8 mouse cellular contexts compared by ENCODE assay signal in the genomic region with DNA sequence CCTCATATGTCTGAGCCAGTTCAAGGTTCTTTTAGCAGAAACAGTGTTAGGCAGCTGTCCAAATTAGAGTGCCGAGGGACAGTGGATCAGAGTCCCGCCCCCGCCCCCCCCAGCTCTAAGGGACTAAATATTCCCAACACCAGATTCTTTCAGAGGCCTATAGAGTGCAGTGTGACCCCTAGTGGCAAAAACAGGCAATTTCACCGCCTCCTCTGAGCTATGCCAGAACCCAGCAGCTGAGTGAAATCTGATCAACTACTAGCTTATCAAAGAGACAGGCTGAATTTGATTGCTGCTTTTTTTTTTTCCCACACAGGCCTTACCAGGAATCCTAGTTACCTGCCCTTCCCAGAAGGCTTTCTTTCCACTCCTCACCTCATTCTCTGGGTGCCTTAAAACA. TPM values are rescaled to one million over a fixed set of nuclear protein-coding genes. Genes with fewer than 3 reads are reported as not detected.
DNase-seq lines count a peak whose midpoint lies in the region; ATAC-seq and TF ChIP-seq lines count a peak whose summit lies in the region.

No protein-coding gene starts in this region.

- peak; percentile 39 for TF ChIP-seq CTCF in lung, adult 2 months (IDR thresholded peaks at IDR 0.05; ENCODE audit: insufficient read depth, low read length)
- TF ChIP-seq CTCF in small intestine, adult 2 months (IDR thresholded peaks at IDR 0.05; ENCODE audit: extremely low read depth, insufficient read length, insufficient replicate concordance, low read depth, low read length): peak; percentile 56; the same call in 1 of the 2 replicates

- H3K9me3 ChIP-seq in forebrain, embryonic 14.5 days (replicated peaks; ENCODE audit: control insufficient read depth, low read length): no peaks in the 10 kb centered on the region
- no peaks in the 10 kb centered on the region for H3K9me3 ChIP-seq in forebrain, embryonic 13.5 days (replicated peaks)

- no peaks in the 10 kb centered on the region for H3K4me1 ChIP-seq in forebrain, embryonic 14.5 days (ENCODE audit: control insufficient read depth, insufficient read depth, low read length)
- H3K4me1 ChIP-seq in forebrain, embryonic 13.5 days: peaks cover 10% of the 10 kb centered on the region; the same call in 1 of the 2 replicates
- H3K4me1 ChIP-seq in lung, adult 2 months (ENCODE audit: control insufficient read depth, insufficient read depth, low read length): no peaks in the 10 kb centered on the region; the same call in 1 of the 2 replicates
- no peaks in the 10 kb centered on the region for H3K4me1 ChIP-seq in small intestine, adult 2 months (ENCODE audit: control insufficient read depth, insufficient read depth, insufficient read length, low read length)

- H3K4me2 ChIP-seq in forebrain, embryonic 14.5 days (ENCODE audit: low read length): no peak overlapping the region
- no peak overlapping the region for H3K4me2 ChIP-seq in forebrain, embryonic 13.5 days

- no peak overlapping the region for H3K4me3 ChIP-seq in forebrain, embryonic 14.5 days (ENCODE audit: low read depth, low read length)
- H3K4me3 ChIP-seq in forebrain, embryonic 13.5 days: no peak overlapping the region
- no peak overlapping the region for H3K4me3 ChIP-seq in lung, adult 2 months (replicated peaks; ENCODE audit: extremely low read depth, low read depth, low read length)
- H3K4me3 ChIP-seq in small intestine, adult 2 months (ENCODE audit: low read depth, low read length): no peak overlapping the region

- DNase-seq in forebrain, embryonic 14.5 days (ENCODE audit: low spot score): peak; percentile 66
- DNase-seq in urinary bladder, postnatal 14 days (ENCODE audit: low spot score): peak; percentile 35
- DNase-seq in urinary bladder, postnatal 10 days (ENCODE audit: low spot score): no peak
- peak; percentile 43 for DNase-seq in embryo, embryonic 11 days
- DNase-seq in kidney, adult 9 months: peak; percentile 50
- peak; percentile 21 for DNase-seq in lung, adult 2 months

- WGBS in forebrain, embryonic 14.5 days: 15% methylated on average over 4 of the region's 4 CpGs
- WGBS in forebrain, embryonic 13.5 days: 13% methylated on average over 4 of the region's 4 CpGs
- 14% methylated on average over 4 of the region's 4 CpGs for WGBS in lung, adult 2 months
- 11% methylated on average over 4 of the region's 4 CpGs for WGBS in small intestine, adult 2 months

- no peak overlapping the region for H3K27ac ChIP-seq in forebrain, embryonic 14.5 days (ENCODE audit: low read depth, low read length)
- H3K27ac ChIP-seq in forebrain, embryonic 13.5 days: no peak overlapping the region
- H3K27ac ChIP-seq in small intestine, adult 2 months (ENCODE audit: insufficient read depth, low read depth, low read length): no peak overlapping the region

- no peak overlapping the region for H3K9ac ChIP-seq in forebrain, embryonic 14.5 days (ENCODE audit: low read length)
- H3K9ac ChIP-seq in forebrain, embryonic 13.5 days: no peak overlapping the region

- ATAC-seq in forebrain, embryonic 14.5 days: no peak
- ATAC-seq in forebrain, embryonic 13.5 days: no peak

- no peak for TF ChIP-seq POLR2A in lung, adult 2 months (IDR thresholded peaks at IDR 0.05; ENCODE audit: borderline replicate concordance, extremely low read depth, low read depth, low read length)
- no peak for TF ChIP-seq POLR2A in small intestine, adult 2 months (IDR thresholded peaks at IDR 0.05; ENCODE audit: low read depth, low read length)

- no peaks in the 10 kb centered on the region for H3K36me3 ChIP-seq in forebrain, embryonic 14.5 days (ENCODE audit: control insufficient read depth, insufficient read depth, low read length)
- H3K36me3 ChIP-seq in forebrain, embryonic 13.5 days (ENCODE audit: poor library complexity, severe bottlenecking): no peaks in the 10 kb centered on the region; the same call in 1 of the 2 replicates
- peaks cover 3% of the 10 kb centered on the region; the same call in 1 of the 2 replicates for H3K36me3 ChIP-seq in small intestine, adult 2 months (ENCODE audit: control insufficient read depth, insufficient read depth, low read length)

- H3K27me3 ChIP-seq in forebrain, embryonic 14.5 days (replicated peaks; ENCODE audit: control insufficient read depth, insufficient read depth, low read length): no peaks in the 10 kb centered on the region
- H3K27me3 ChIP-seq in forebrain, embryonic 13.5 days: no peaks in the 10 kb centered on the region
- H3K27me3 ChIP-seq in small intestine, adult 2 months (ENCODE audit: control insufficient read depth, insufficient read depth, low read length): no peaks in the 10 kb centered on the region

RNA-seq across cellular contexts. Expression of a gene that starts 4.4 kb away (rescaled TPM):
- polyA plus RNA-seq in forebrain, embryonic 14.5 days (2014; fragmentation: Nextera tagmentation; extraction: Ambion mirVana): 11.0 and 12.4 TPM in 2 replicates
- 20.0 TPM in 2 replicates for polyA plus RNA-seq in forebrain, embryonic 13.5 days (2015; fragmentation: Nextera tagmentation; extraction: Ambion mirVana)
- polyA plus RNA-seq in lung, adult 2 months (2012; rRNA removed): 11.5 and 13.5 TPM in 2 replicates
- polyA plus RNA-seq in small intestine, adult 2 months (2012; rRNA removed): 2.5 and 4.1 TPM in 2 replicates

RNA-seq across cellular contexts. Expression of a gene that starts 14.7 kb away (rescaled TPM):
- 4.4 and 5.1 TPM in 2 replicates for polyA plus RNA-seq in forebrain, embryonic 14.5 days (2014; fragmentation: Nextera tagmentation; extraction: Ambion mirVana)
- 4.5 and 5.6 TPM in 2 replicates for polyA plus RNA-seq in forebrain, embryonic 13.5 days (2015; fragmentation: Nextera tagmentation; extraction: Ambion mirVana)
- 27.1 and 33.1 TPM in 2 replicates for polyA plus RNA-seq in lung, adult 2 months (2012; rRNA removed)
- 8.8 and 10.5 TPM in 2 replicates for polyA plus RNA-seq in small intestine, adult 2 months (2012; rRNA removed)

RNA-seq across cellular contexts. Expression of a gene that starts 15.8 kb away (rescaled TPM):
- polyA plus RNA-seq in forebrain, embryonic 14.5 days (2014; fragmentation: Nextera tagmentation; extraction: Ambion mirVana): 43.8 and 56.3 TPM in 2 replicates
- polyA plus RNA-seq in forebrain, embryonic 13.5 days (2015; fragmentation: Nextera tagmentation; extraction: Ambion mirVana): 62.2 and 65.8 TPM in 2 replicates
- 10.4 and 13.9 TPM in 2 replicates for polyA plus RNA-seq in lung, adult 2 months (2012; rRNA removed)
- 3.5 and 7.4 TPM in 2 replicates for polyA plus RNA-seq in small intestine, adult 2 months (2012; rRNA removed)

RNA-seq across cellular contexts. Expression of a gene that starts 25.3 kb away (rescaled TPM):
- 28.8 and 36.1 TPM in 2 replicates for polyA plus RNA-seq in forebrain, embryonic 14.5 days (2014; fragmentation: Nextera tagmentation; extraction: Ambion mirVana)
- 12.2 and 13.8 TPM in 2 replicates for polyA plus RNA-seq in forebrain, embryonic 13.5 days (2015; fragmentation: Nextera tagmentation; extraction: Ambion mirVana)
- 1.1 and 1.2 TPM in 2 replicates for polyA plus RNA-seq in lung, adult 2 months (2012; rRNA removed)
- 1.3 and 1.6 TPM in 2 replicates for polyA plus RNA-seq in small intestine, adult 2 months (2012; rRNA removed)
